Mouse (Mus musculus) heart, postnatal 10 days (tissue): ENCODE measurements around the gene Gcnt7. TPM values are rescaled to one million over a fixed set of nuclear protein-coding genes. Genes with fewer than 3 reads are reported as not detected.

Experiments
- DNase-seq, 2 experiments: peaks; one replicate each; pipeline ENCODE4 v3.0.0; 2021
- intact Hi-C: fragments of 180-260 bp; cut with DNase I; formaldehyde crosslinking; loops from one replicate; pipeline ENCODE4 v1.15.1; 2025
- total RNA-seq, 2 experiments: library from RNA; stranded (reverse); gene quantifications; 2 replicates each; pipeline ENCODE4 v1.2.3; 2021

Gcnt7 gene
- not detected for total RNA-seq

DNA sequence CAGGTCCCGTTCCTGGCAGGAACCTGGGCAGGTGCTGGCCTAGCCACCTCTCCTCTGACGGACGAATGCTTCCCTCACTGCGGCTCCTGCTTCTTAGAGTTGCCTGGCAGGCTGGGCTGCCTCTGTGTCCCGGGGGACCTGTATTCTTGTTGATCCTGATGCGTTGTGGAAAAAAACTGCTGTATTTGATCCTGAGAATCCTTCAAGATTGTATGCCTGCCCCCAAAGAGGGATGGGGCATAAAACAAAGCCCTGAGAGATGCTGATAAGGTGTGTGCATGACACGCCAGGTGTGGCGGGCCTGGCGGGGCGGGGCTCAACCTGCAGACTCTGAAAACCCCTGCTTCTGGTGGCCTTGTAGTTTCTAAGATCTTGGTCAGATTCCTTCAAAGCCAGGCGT, at the start of gene Gcnt7:
Gene Gcnt7 (minus strand): TSS at position 101 of the 400 bp plus-strand sequence.
- intact Hi-C loops = no loop called here
- DNase-seq = no peak

DNA sequence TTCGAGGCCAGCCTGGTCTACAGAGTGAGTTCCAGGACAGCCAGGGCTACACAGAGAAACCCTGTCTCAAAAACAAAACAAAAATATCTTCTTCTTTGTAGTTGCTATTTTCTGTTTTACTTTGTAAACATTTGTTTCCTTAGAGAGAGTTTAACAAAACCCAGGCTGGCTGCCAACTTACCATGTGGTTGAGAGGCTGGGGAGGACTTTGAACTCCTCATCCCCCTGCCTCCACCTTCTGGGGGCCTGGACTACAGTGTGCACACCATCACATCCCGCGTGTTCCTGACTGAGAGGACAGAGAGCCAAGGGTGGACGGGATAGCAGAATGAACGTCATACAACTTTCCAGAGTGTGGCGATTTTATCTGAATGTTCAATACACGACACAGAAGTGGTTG, 47.7 kb upstream of the Gcnt7 start:
- intact Hi-C loops = no loop called here
- no peak for DNase-seq

DNA sequence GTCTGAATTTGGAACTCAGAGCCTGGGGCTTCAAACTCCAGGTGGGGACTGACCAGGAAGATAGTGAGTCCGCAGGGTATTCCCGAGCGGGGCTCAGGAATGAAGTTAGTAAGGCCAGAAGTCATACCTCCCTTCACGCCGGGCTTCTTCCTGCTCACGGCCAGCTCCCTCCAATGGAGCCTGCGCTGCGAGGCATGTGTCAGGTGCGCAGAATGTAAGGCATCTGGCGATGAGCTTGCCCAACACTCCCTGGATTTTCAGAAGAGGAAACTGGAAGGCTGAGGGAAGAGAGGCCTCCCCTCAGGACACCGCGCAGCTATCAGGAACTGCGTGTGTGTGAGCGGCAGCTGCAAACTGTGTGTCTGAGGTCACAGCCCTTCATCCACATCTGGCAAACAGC, 43.8 kb upstream of the Gcnt7 start:
- no peak for DNase-seq
- intact Hi-C loops = loop anchor here (5.0 kb wide), 1 partner anchor 280 kb away; no protein-coding TSS in a partner anchor

DNA sequence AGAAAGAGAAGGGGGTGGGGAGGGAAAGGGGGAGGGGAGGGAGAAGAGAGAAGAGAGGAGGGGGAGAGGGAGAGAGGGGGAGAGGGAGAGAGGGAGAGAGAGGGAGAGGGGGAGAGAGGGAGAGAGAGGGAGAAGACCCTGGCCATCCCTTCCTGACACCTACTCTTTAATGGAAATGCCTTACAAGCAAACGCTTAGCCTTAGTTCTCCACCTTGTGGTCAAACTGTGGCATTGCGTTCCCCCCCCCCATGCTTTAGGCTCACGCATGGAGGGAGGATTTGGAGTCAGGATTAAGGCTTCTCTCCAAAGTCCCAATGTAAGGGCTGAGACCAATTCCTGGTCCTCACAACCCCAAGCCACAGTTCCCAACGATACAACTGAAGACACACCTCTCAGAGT, 42.9 kb upstream of the Gcnt7 start:
- DNase-seq = peak in 1 of 2 experiments; percentile 36
- intact Hi-C loops = loop anchor here (1.0 to 5.0 kb wide), 2 partner anchors 23 to 279 kb away; no protein-coding TSS in a partner anchor

DNA sequence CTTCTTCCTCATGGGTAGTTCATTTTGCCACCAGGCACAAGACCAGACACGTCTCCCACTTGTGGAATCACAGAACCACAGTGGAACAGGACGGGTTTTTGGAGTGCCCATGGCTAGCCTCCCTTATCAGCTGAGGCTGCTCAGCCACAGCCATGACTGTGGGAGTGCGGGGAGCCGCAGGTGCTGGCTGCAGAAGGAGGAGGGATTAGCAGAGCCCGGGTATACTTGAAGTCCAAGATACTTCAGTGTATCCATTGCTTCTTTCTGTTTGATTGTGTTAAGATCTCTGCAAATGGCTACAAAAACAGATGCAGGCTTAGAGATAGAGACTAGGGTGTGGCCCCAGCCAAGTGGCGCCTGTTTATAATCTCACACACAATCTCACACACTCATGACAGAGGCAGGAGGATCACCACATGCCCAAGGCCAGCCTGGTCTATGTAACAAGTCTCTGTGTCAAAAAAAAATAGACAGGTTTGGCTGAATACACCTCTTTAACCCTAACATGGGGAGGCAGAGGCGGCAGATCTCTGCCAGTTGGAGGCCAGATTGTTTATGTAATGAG, 42.4 kb upstream of the Gcnt7 start:
- intact Hi-C loops = loop anchor here (1.0 to 5.0 kb wide), 2 partner anchors 23 to 279 kb away; no protein-coding TSS in a partner anchor
- no peak for DNase-seq

DNA sequence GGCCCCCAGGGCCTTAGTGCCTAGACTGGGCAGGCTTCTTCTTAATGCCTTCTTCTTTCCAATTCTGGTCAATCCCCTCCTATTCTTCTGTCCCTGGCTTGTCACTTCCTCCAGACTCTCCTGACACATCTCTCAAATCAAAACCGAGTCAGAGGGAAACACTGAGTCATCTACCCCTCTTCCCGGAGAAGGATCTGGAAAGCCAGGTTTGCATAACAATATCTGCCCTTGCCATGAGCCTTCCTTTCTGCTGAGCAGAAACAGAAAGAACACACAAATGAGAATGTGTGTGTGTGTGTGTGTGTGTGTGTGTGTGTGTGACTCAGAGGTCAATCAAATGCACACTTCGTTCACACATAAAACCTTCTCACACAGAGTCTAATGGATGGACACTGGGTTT, 40.4 kb upstream of the Gcnt7 start:
- intact Hi-C loops = no loop called here
- DNase-seq = no peak

DNA sequence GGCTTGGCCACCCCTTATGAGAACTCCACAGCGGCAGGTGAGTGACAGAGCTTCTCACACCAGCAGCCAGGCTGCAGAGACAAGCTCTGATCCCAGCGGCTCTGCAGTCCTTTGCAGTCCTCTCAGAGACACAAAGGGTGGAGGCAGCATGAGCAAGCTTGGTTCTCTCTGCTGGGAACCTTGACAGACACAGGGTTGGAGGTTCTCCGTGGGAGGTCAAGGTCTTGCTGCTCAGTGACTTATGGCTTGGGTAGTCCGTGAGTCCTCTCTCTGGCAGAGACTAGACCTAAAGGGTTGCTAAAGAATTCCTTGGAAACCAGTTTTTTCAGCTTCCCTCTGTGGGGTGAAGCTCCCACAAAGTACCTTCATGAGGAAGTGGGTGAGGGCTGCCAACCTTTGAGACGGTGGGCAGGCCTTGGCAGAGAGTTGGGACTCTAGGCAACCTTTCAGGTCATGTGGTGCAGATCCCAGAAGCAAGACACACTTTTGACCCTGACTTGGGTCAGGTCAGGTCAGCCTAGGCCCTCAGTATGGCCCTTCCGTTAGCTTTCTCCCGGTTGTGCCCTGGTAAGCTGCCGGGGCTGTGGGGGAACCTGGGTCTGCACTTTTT, 38.4 kb upstream of the Gcnt7 start:
- DNase-seq = no peak
- intact Hi-C loops = no loop called here

DNA sequence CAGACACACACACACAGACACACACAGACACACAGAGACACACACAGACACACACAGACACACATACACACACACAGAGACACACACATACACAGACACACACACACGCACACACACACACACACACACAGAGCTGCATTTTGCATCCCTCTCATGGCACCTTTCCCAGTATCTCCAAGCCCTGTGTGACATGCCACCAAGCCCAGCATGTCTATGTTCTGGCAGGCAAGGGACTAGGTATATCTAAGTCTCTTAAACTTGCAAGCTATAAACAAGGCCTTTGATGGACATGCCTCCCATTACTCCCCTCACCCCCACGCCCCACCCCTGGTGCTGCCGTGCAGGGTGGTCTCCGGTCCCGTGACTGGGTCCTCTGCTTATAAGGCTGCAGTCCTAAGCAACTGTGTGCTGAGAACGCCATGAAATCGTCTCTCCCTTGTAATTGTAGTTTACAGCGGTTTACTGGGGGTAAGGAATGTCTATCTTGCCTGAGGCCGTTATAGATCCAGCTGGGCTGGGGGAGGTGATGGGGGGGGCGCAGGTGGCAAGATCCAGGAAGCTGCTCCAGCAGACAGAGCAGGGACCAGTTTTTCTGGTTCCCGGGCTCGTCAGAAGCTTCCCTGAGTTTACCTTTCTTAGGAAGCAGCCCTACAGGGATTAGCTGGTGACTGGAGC, 26.4 kb upstream of the Gcnt7 start:
- no peak for DNase-seq
- intact Hi-C loops = no loop called here

DNA sequence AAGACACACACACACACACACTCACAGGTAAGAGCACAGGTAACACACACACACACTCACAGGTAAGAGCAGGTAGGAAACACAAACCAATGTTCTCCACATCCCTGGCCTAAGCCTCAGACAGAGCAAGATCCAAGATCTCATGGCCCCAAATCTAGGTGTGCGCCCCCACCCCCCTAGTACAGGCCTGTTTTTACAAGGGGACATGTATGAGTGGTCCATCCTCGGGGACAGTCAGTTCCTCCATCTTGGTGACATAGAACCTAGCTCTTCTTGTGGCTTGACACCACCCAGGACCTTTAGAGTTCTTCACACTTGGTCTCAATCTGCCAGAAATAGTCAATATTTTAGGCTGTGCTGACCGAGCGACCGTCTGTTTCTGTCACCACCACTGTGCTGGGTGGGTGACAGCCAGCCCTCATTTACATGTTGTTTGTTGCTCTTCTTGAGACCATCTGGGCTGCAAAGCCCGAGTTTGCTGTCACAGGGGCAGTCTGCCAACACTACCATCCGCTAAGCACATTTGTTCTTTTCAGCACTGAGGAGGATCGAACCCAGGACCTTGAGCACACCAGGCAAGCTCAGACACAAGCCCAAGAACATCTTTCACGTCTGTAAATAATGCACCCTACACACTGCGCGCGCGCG, 25.5 kb upstream of the Gcnt7 start:
- intact Hi-C loops = no loop called here
- DNase-seq = no peak

DNA sequence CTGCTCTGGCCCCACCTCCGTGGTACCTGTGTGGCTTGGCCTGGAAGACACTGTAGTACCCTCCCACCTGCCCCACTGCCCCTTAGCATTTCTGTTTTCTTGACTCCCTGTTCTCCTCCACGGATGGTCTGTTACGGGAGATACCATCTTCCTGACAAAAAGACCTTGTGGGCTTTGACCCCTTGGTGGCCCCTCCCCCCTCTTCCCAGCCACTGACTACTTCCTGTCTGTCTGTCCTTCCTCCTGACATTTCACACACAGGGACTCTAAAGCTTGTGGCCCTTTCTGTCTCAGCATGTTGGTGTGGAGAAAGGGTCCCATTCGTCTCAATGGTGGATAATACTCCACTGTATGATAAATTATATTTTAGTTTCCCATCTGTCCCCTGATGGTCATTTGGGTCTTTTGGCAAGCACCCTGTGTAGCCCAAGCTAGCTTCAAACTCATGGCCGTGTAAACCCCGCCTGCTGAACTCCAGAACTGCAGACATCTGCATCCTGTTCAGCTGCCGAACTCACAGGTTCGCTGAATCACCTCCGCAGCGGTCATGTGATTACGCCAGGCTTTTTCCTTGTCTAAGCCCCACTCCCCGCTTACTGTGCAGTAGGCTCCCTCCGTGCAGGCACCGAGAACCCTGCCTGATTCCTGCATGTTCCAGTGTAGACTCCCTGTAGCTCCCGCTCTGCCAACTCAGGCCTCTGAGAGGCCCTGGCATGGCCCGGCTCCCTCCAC, 23.4 kb upstream of the Gcnt7 start:
- no peak for DNase-seq
- intact Hi-C loops = no loop called here

DNA sequence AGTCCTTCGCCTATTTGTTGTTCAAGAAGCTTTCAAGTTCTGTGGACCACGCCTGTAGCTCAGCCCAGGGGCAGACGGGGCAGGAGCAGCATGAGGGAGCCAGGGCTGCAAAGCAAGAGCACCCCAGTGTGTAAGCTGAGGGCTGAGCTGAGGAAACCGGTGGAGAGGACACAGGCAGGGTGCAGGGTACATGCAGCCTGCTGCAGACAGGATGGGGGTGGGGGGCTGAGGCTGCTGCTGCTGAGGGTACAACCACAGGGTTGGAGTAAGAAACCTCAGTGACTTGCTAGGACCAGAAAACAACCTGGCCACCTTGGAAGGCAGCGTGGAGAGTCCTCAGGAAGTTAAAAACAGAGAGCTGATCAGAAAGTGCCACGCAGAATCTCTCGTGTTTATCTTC, 21.9 kb upstream of the Gcnt7 start:
- DNase-seq = no peak
- intact Hi-C loops = no loop called here

DNA sequence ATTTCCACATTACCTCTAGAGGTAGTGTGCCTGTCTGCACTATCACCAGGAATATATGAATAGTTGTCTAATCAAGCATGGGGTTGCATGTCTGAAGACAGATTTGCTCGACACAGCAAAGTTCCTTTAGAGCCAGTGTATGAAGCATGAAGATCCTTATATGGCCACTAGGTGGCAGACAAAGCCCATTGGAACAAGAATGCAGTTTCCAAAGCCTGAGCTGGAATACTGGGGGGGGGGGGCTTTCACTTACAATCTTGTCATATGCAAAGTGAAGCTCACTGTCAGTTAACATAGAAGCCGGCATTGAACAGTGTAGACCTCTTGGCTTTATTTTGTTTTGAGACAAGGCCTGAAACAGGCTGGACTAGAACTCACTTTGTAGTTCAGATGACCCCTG, 19.5 kb upstream of the Gcnt7 start:
- intact Hi-C loops = loop anchor here (1.0 to 10.0 kb wide), 5 partner anchors 23 to 607 kb away; no protein-coding TSS in a partner anchor
- peak; percentile 60 to 75 for DNase-seq

DNA sequence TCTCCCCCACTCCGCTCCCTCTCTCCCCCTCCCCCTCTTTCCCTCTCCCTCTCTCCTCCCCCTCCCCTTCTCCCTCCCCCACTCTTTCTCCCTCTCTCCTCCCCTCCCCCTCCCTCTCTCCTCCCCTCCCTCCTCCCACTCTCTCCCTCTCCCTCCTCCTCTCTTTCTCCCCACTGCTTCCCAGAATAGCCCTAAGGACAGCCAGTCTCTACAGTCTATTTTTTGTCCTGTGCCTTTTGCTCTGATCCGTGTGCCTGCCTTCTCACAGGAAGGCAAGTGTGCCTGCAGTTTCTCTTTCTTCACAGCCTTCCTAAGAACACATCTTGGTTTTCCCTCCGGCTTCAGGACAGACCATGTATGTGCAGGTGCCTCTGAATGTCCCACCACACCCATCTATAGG, 19.0 kb upstream of the Gcnt7 start:
- intact Hi-C loops = loop anchor here (5.0 to 10.0 kb wide), 2 partner anchors 520 to 607 kb away; no protein-coding TSS in a partner anchor

DNA sequence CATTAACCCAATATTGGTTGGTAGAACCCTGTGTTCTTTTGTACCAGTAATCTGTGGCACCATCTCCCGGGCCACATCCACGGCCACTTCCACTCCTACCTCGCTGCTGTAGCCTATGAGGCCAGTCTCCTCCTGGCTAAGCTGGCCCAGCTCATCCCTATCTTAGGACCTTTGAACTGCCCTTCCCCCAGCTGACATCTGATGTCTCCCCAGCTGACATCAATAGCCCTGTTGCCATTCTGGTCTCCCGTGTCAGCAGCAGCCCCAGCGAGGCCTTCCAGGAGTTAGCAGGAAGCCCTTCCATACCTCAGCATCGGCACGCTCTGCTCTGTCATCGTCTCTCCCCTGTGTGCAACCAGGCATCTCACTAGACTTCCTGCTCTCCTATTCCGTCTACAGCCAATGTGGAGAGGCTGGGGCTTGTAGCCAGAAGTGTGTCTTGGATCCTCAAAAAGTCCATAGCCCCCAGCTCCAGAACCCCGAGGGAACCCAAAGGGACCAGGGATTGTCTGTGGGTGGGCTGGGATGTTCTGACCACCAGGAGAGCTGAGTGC, 18.4 kb upstream of the Gcnt7 start:
- DNase-seq = no peak

More for the DNA sequence above, 19.0 kb upstream of the Gcnt7 start:
- DNase-seq = no peak

DNA sequence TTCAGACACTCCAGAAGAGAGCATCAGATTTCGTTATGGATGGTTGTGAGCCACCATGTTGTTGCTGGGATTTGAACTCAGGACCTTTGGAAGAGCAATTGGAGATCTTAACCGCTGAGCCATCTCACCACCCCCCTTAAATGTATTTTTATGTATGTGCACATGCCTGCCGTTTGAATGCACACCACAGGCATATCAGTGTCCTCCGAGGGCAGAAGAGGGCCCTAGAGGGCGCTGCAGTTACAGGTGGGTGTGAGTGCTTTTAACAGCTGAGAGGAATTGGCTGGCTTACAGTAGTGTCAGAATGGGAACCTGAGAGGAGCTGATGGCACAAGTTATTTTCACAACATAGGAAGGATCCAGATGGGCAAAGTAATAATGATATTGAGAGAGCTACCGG, 16.6 kb upstream of the Gcnt7 start:
- peak in 1 of 2 experiments; percentile 44 for DNase-seq
- intact Hi-C loops = loop anchor here (5.0 to 10.0 kb wide), 2 partner anchors 522 to 610 kb away; no protein-coding TSS in a partner anchor

More for the DNA sequence above, 18.4 kb upstream of the Gcnt7 start:
- intact Hi-C loops = loop anchor here (5.0 to 10.0 kb wide), 2 partner anchors 521 to 608 kb away; no protein-coding TSS in a partner anchor

DNA sequence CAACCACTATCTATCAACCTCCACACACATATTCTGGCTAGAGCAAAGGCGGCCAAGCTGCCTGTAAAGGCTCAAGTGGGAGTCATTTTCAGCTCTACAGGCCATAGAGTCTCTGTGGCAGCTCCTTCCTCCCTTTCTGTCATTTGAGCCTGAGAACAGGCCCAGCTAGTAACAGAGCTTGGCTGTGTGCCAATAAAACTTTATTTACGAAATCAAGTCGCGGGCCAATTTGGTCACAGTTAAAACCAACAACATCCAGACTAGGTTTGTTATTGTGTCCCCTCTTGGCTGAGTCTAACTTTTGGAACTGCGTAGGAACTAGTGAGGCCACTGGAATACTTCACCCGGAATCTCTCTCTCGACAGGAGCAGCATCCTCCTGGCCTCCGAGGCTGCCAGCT, 15.2 kb upstream of the Gcnt7 start:
- DNase-seq = peak; percentile 18 to 27
- intact Hi-C loops = loop anchor here (10.0 kb wide), 1 partner anchor 611 kb away; no protein-coding TSS in a partner anchor

DNA sequence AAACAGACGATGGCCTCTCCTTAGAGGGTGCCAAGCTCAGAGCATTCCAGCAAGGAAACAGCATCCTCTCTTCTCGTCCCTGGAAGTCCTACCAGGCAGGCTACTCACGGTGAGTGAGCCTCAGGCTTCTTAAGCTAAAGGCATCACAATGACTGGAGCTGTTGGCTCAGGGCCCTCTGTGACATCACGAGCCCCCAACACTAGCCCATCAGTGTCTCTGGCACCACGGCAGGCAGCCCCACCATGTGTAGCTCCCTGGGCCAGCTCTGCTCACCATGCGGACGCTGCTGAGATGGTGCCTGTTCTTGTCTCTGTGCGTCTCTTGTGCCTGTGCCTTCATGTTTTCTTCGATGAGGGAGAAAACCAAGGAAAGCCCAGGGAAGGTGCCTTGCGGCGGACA, 13.9 kb upstream of the Gcnt7 start, which contains the start of gene Fam209:
Gene Fam209 (plus strand): TSS at position 203 of the 400 bp plus-strand sequence.
- intact Hi-C loops = loop anchor here (10.0 kb wide), 1 partner anchor 612 kb away; no protein-coding TSS in a partner anchor
- DNase-seq = no peak

DNA sequence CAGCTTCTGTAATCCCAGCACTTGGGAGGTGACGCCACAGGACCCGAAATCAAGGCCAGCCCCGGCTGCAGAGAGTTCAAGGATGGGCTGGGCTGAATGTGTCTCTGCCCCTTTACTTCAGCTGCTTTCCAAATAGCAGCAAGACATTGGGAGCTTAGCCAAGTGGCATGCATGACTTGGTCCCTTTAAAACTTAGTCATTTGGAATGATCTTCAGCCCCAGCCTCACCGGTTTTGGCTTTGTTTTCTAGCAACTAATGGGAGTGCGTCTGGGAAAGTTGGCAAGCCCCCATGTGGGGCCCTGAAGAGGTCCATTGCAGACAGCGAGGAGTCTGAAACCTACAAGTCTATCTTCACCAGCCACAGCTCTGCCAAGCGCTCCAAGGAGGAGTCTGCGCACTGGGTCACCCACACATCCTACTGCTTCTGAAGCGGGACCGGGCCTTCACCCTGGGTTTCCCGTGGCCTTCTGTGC, 10.0 kb upstream of the Gcnt7 start:
- DNase-seq = peak; percentile 22 to 24
- intact Hi-C loops = no loop called here

DNA sequence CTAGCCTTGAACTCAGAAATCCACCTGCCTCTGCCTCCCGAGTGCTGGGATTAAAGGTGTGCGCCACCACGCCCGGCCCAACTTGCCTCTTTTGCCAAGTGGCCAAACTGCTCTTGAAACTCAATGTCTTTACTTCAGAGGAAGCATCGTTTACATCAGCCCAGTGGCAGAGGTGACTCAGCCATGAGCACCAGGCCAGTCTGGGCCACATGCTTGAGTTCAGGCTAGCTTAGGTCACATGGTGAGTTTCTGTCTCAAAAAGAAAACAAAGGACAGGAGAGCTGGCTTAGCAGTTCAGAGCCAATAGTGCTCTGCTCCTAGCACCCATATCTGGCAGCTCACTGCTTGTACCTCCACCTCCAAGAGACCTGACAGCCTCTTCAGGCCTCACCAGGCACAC, 8.8 kb upstream of the Gcnt7 start:
- intact Hi-C loops = no loop called here
- no peak for DNase-seq
